Comparison of ENCODE assay signal across 11 mouse cellular contexts in the genomic region with DNA sequence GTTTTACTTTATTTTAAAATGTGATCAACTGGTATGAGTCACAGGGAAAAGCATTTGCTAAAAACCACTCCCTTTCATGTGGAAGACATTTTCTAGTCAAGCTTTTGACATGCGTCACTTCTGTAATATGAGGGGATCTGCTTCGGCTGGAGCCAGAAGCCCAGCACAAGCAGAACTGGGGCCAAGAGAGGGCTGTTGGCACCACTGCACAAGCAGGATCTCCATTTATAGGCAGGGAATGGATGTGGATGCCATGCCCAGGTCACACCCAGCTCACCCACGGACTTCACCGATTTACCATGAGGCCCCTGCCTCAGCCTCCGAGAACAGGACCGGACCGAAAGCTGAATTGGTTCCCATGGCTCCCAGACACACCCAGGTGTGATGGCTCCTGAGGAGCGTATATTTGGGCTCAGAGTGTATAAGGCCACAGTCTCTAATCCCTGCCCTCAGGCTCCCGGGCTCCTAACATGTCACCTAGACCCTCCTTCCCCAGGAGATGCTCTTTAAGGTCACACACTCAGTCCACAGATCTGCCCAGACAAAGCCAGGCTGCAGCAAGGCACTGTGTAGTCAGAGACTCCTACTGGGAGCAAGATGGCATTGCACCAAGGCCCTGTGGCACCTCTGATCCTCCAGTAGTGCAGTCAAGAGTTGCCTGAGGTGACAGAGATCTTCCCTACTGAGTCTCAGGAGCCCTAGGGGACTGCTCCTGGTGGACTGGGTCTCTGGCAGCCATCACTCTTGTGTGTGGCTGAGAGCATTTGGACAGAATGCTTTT. TPM values are rescaled to one million over a fixed set of nuclear protein-coding genes. Genes with fewer than 3 reads are reported as not detected.
DNase-seq lines count a peak whose midpoint lies in the region; ATAC-seq and TF ChIP-seq lines count a peak whose summit lies in the region.
"Had no signal": no experiment of that assay in that cellular context is flagged by ENCODE, and none has a peak within 500 bp of the region (broad histone marks: within the 10 kb centered on the region; RNA-seq: fewer than 3 reads in every experiment).

No protein-coding gene starts in this region.

- no peak for ATAC-seq in intestine, postnatal 0 days
- no peak for ATAC-seq in intestine, embryonic 15.5 days
- ATAC-seq in CD4-positive, CD25-positive, alpha-beta regulatory T cell, adult 4 months, result peak; percentile 58
- ATAC-seq in forebrain, postnatal 0 days, result no peak
- no peak for ATAC-seq in kidney, embryonic 15.5 days (replicated peaks; ENCODE audit: low FRiP score)

- no peaks in the 10 kb centered on the region for H3K27me3 ChIP-seq in intestine, postnatal 0 days (replicated peaks; ENCODE audit: control insufficient read depth, insufficient read depth, low read length)
- no peaks in the 10 kb centered on the region for H3K27me3 ChIP-seq in intestine, embryonic 15.5 days (replicated peaks)
- no peaks in the 10 kb centered on the region for H3K27me3 ChIP-seq in forebrain, postnatal 0 days (ENCODE audit: insufficient read depth, low read length)
- H3K27me3 ChIP-seq in kidney, embryonic 15.5 days, result no peaks in the 10 kb centered on the region
- H3K27me3 ChIP-seq: liver, embryonic 13.5 days had no signal

- H3K9me3 ChIP-seq in intestine, postnatal 0 days (ENCODE audit: control insufficient read depth), result no peaks in the 10 kb centered on the region
- no peaks in the 10 kb centered on the region for H3K9me3 ChIP-seq in intestine, embryonic 15.5 days
- H3K9me3 ChIP-seq in forebrain, postnatal 0 days (ENCODE audit: low read length), result no peaks in the 10 kb centered on the region
- no peaks in the 10 kb centered on the region for H3K9me3 ChIP-seq in kidney, embryonic 15.5 days (replicated peaks)
- H3K9me3 ChIP-seq: liver, embryonic 13.5 days had no signal

- H3K27ac ChIP-seq in intestine, postnatal 0 days (ENCODE audit: low read depth, low read length), result no peak overlapping the region
- H3K27ac ChIP-seq in intestine, embryonic 15.5 days, result no peak overlapping the region
- H3K27ac ChIP-seq in forebrain, postnatal 0 days (ENCODE audit: low read depth, low read length), result peak overlapping the region; percentile 45; the same call in 1 of the 2 replicates
- no peak overlapping the region for H3K27ac ChIP-seq in kidney, embryonic 15.5 days
- H3K27ac ChIP-seq: liver, embryonic 13.5 days had no signal

- no peaks in the 10 kb centered on the region for H3K36me3 ChIP-seq in intestine, postnatal 0 days (ENCODE audit: control insufficient read depth, insufficient read depth)
- H3K36me3 ChIP-seq in intestine, embryonic 15.5 days, result no peaks in the 10 kb centered on the region
- no peaks in the 10 kb centered on the region for H3K36me3 ChIP-seq in forebrain, postnatal 0 days (ENCODE audit: insufficient read depth)
- no peaks in the 10 kb centered on the region for H3K36me3 ChIP-seq in kidney, embryonic 15.5 days

- H3K9ac ChIP-seq in intestine, postnatal 0 days (ENCODE audit: low read depth, low read length), result no peak overlapping the region
- H3K9ac ChIP-seq in intestine, embryonic 15.5 days, result no peak overlapping the region
- no peak overlapping the region for H3K9ac ChIP-seq in forebrain, postnatal 0 days
- H3K9ac ChIP-seq in kidney, embryonic 15.5 days, result no peak overlapping the region; the same call in 1 of the 2 replicates
- H3K9ac ChIP-seq: liver, embryonic 13.5 days had no signal

- 83% methylated on average over 9 of the region's 9 CpGs for WGBS in intestine, postnatal 0 days
- 86% methylated on average over 9 of the region's 9 CpGs for WGBS in intestine, embryonic 15.5 days
- 80% methylated on average over 9 of the region's 9 CpGs for WGBS in forebrain, postnatal 0 days
- WGBS in kidney, embryonic 15.5 days, result 90% methylated on average over 9 of the region's 9 CpGs

- peak; percentile 83 for DNase-seq in 3134 (ENCODE audit: extremely low read depth, insufficient read length, low spot score)
- DNase-seq in forebrain, postnatal 0 days, result no peak
- DNase-seq in frontal cortex, postnatal 36 days (ENCODE audit: low spot score in 2 of 2), result no peak
- no peak for DNase-seq in urinary bladder, adult 2 months (ENCODE audit: low spot score)
- DNase-seq: heart, adult 11 months; liver, embryonic 13.5 days; right cerebral cortex, postnatal 4 days had no signal

- peak; percentile 74 for TF ChIP-seq CTCF in intestine, postnatal 0 days (IDR thresholded peaks at IDR 0.05; ENCODE audit: low read depth)
- peak; percentile 39 for TF ChIP-seq CTCF in forebrain, postnatal 0 days (IDR thresholded peaks at IDR 0.05; ENCODE audit: low read depth)

- no peaks in the 10 kb centered on the region for H3K4me1 ChIP-seq in intestine, postnatal 0 days (replicated peaks; ENCODE audit: control insufficient read depth, insufficient read depth, low read length)
- peaks cover 23% of the 10 kb centered on the region for H3K4me1 ChIP-seq in intestine, embryonic 15.5 days (replicated peaks)
- H3K4me1 ChIP-seq in forebrain, postnatal 0 days (ENCODE audit: insufficient read depth), result peaks cover 26% of the 10 kb centered on the region; the same call in 1 of the 2 replicates
- peaks cover 27% of the 10 kb centered on the region for H3K4me1 ChIP-seq in kidney, embryonic 15.5 days

- no peak overlapping the region for H3K4me2 ChIP-seq in intestine, postnatal 0 days (replicated peaks; ENCODE audit: low read depth)
- H3K4me2 ChIP-seq in intestine, embryonic 15.5 days (replicated peaks), result no peak overlapping the region
- no peak overlapping the region for H3K4me2 ChIP-seq in forebrain, postnatal 0 days (ENCODE audit: low read depth)
- H3K4me2 ChIP-seq in kidney, embryonic 15.5 days, result no peak overlapping the region
- H3K4me2 ChIP-seq: liver, embryonic 13.5 days had no signal

- no peak overlapping the region for H3K4me3 ChIP-seq in intestine, postnatal 0 days (ENCODE audit: low read depth, low read length)
- no peak overlapping the region for H3K4me3 ChIP-seq in intestine, embryonic 15.5 days (replicated peaks)
- H3K4me3 ChIP-seq in forebrain, postnatal 0 days (ENCODE audit: low read depth, low read length), result no peak overlapping the region
- no peak overlapping the region for H3K4me3 ChIP-seq in kidney, embryonic 15.5 days (replicated peaks)
- H3K4me3 ChIP-seq: liver, embryonic 13.5 days had no signal

RNA-seq across cellular contexts. Expression of gene Galnt2, which starts 59.9 kb away (rescaled TPM):
- polyA plus RNA-seq in intestine, postnatal 0 days (2015; fragmentation: Nextera tagmentation; extraction: Ambion mirVana), result 44.0 and 48.7 TPM in 2 replicates
- 58.8 and 66.9 TPM in 2 replicates for polyA plus RNA-seq in intestine, embryonic 15.5 days (2015; fragmentation: Nextera tagmentation; extraction: Ambion mirVana)
- 10 to 100 TPM; 18.5 to 18.7 TPM for polyA plus RNA-seq in CD4-positive, CD25-positive, alpha-beta regulatory T cell, adult 4 months (2017; shearing (Covaris generic))
- 55.4 and 55.5 TPM in 2 replicates for total RNA-seq in forebrain, postnatal 0 days (2014; rRNA removed)
- 58.2 and 63.1 TPM in 2 replicates for polyA plus RNA-seq in forebrain, postnatal 0 days (2015; fragmentation: Nextera tagmentation; extraction: Ambion mirVana)
- 57.3 and 74.4 TPM in 2 replicates for polyA plus RNA-seq in urinary bladder, adult 2 months (2012; rRNA removed)
- 47.6 and 49.0 TPM in 2 replicates for polyA plus RNA-seq in kidney, embryonic 15.5 days (2015; fragmentation: Nextera tagmentation; extraction: Ambion mirVana)
